Mouse (Mus musculus) limb, embryonic 14.5 days (tissue): ENCODE measurements at regions not wholly inside any gene's neighbourhood (a gene's known extent, or its start where the extent isn't known, plus 50 kb on each side); places are given as distances from the start of the nearest gene placed in this dataset.

Source experiments
- ATAC-seq: fragments of 200-750 bp; cut with Nextera tagmentation; 2 replicates; pipeline ENCODE4 v1.8.0; 2017; ENCODE audit warnings: low read depth, moderate number of reproducible peaks, moderate TSS enrichment; ENCODE audit not compliant: low FRiP score
- DNase-seq: peaks from one replicate; pipeline ENCODE4 v3.0.0-alpha.2; 2015; ENCODE audit warnings: low spot score
- H3K27ac ChIP-seq: fragments of 300-500 bp; sonication (generic); replicated peaks from 2 replicates; pipeline ENCODE4 v1.5.1; 2014; ENCODE audit warnings: low read depth, mild to moderate bottlenecking, low read length, moderate library complexity, mixed read lengths
- H3K27me3 ChIP-seq: fragments of 300-500 bp; sonication (generic); 2 replicates; pipeline ENCODE4 v1.6.1; 2014; ENCODE audit warnings: low read length, mixed read lengths; ENCODE audit not compliant: control insufficient read depth, insufficient read depth
- H3K36me3 ChIP-seq: fragments of 300-500 bp; sonication (generic); 2 replicates; pipeline ENCODE4 v1.6.1; 2014; ENCODE audit warnings: mild to moderate bottlenecking, low read length, moderate library complexity, mixed read lengths; ENCODE audit not compliant: control insufficient read depth, insufficient read depth
- H3K4me1 ChIP-seq: fragments of 300-500 bp; sonication (generic); 2 replicates; pipeline ENCODE4 v1.6.1; 2014; ENCODE audit warnings: antibody characterized with exemption, low read length, mixed read lengths; ENCODE audit not compliant: control insufficient read depth, insufficient read depth
- H3K4me2 ChIP-seq: fragments of 300-500 bp; sonication (generic); replicated peaks from 2 replicates; pipeline ENCODE4 v1.6.1; 2014; ENCODE audit warnings: low read depth, mild to moderate bottlenecking, low read length, moderate library complexity; ENCODE audit not compliant: severe bottlenecking
- H3K4me3 ChIP-seq: fragments of 300-500 bp; sonication (generic); replicated peaks from 2 replicates; pipeline ENCODE4 v1.5.1; 2014; ENCODE audit warnings: low read length
- H3K9ac ChIP-seq: fragments of 300-500 bp; sonication (generic); 2 replicates; pipeline ENCODE4 v1.6.1; 2014; ENCODE audit warnings: mild to moderate bottlenecking, low read depth, low read length, moderate library complexity; ENCODE audit not compliant: severe bottlenecking
- H3K9me3 ChIP-seq: fragments of 300-500 bp; sonication (generic); 2 replicates; pipeline ENCODE4 v1.6.1; 2016; ENCODE audit warnings: low read length; ENCODE audit not compliant: control insufficient read depth
- POLR2A ChIP-seq: fragments of 200-500 bp; IDR thresholded peaks from 2 replicates; pipeline ENCODE4 v1.8.0; 2012; ENCODE audit warnings: inconsistent platforms, mild to moderate bottlenecking, moderate library complexity, borderline replicate concordance; ENCODE audit not compliant: insufficient read depth, insufficient read length; ENCODE audit errors: extremely low read depth
- WGBS: fragments of 180-500 bp; shearing (Covaris S2); extraction: QIAGEN DNeasy Blood & Tissue Kit; methylation state at CpG from one replicate; pipeline ENCODE4 v1.1.7; 2014; 5-methylcytosine and 5-hydroxymethylcytosine counted together

GRCm38 (mm10) chr3:143156174-143156573, 274.4 kb upstream of the Pkn2 start:
- Histone ChIP-seq H3K4me2 (no peak overlapping the region), H3K27ac (no peak overlapping the region), H3K36me3 (no peaks in the 10 kb centered on the region), H3K4me1 (no peaks in the 10 kb centered on the region), H3K9me3 (no peaks in the 10 kb centered on the region), H3K9ac (no peak overlapping the region), H3K27me3 (no peaks in the 10 kb centered on the region), H3K4me3 (no peak overlapping the region)
- 38% methylated on average over 1 of the region's 1 CpGs for WGBS
- DNase-seq, result no peak
- TF ChIP-seq POLR2A, result no peak
- ATAC-seq, result no peak

GRCm38 (mm10) chr3:143155556-143155955, 273.8 kb upstream of the Pkn2 start:
- no peaks in the 10 kb centered on the region for H3K9me3 ChIP-seq
- H3K4me2 ChIP-seq, result no peak overlapping the region
- H3K9ac ChIP-seq, result no peak overlapping the region
- H3K4me1 ChIP-seq, result no peaks in the 10 kb centered on the region
- TF ChIP-seq POLR2A, result no peak
- DNase-seq (no peak), ATAC-seq (no peak)
- H3K27ac ChIP-seq, result no peak overlapping the region
- no peaks in the 10 kb centered on the region for H3K36me3 ChIP-seq
- H3K27me3 ChIP-seq, result no peaks in the 10 kb centered on the region
- H3K4me3 ChIP-seq, result no peak overlapping the region
- whole genome bisulfite sequencing, result 91% methylated on average over 1 of the region's 1 CpGs

DNA sequence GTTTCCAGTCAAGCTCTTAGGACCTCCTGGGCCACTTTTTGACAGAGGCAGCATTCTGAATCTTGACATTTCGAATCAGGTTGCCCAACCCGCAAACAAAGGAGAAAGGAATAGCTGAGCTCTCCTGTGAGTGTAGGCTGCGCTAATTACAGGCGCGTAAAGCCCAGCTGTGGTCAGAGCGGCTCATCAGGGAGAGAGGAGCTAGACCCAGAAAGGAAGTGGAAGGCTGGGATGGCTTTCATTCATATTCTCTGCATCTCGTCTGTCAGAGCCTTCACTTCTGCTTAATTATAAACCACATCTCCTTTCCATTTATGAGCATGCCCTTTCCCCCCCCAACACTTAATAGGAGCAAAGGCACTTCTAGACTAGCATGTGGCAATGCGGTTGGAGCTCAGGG, 265.7 kb upstream of the Pkn2 start:
- DNase-seq, result no peak
- H3K4me3 ChIP-seq, result no peak overlapping the region
- H3K4me2 ChIP-seq, result no peak overlapping the region
- no peak for TF ChIP-seq POLR2A
- no peaks in the 10 kb centered on the region for H3K9me3 ChIP-seq
- no peak for ATAC-seq
- WGBS, result 64% methylated on average over 8 of the region's 8 CpGs
- no peak overlapping the region for H3K27ac ChIP-seq
- no peaks in the 10 kb centered on the region for H3K4me1 ChIP-seq
- H3K36me3 ChIP-seq, result no peaks in the 10 kb centered on the region
- no peaks in the 10 kb centered on the region for H3K27me3 ChIP-seq
- H3K9ac ChIP-seq, result no peak overlapping the region

DNA sequence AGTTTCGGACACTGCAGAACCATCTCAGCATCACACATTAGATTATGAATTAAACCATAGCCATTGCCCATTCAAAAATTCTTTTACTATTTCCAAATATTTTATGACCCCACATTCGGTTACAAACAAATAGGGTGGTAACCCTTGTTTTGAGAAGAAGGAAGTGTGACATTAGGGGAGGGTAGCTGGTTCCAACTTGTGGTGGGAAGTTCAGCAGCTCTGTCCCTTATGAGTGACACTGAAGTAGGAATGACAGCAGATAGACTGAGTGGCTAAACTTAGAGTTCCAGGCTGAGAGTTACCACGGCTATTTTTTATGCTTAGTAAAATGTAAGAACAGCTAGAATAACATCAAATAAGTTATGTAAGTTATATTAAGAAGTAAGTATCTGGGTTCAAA, 257.1 kb upstream of the Pkn2 start:
- DNase-seq (no peak), ATAC-seq (no peak)
- Histone ChIP-seq H3K4me3 (no peak overlapping the region), H3K36me3 (no peaks in the 10 kb centered on the region), H3K27me3 (no peaks in the 10 kb centered on the region), H3K9ac (no peak overlapping the region), H3K4me1 (no peaks in the 10 kb centered on the region), H3K9me3 (no peaks in the 10 kb centered on the region), H3K27ac (no peak overlapping the region), H3K4me2 (no peak overlapping the region)
- no peak for TF ChIP-seq POLR2A
- WGBS, result 84% methylated on average over 3 of the region's 3 CpGs

DNA sequence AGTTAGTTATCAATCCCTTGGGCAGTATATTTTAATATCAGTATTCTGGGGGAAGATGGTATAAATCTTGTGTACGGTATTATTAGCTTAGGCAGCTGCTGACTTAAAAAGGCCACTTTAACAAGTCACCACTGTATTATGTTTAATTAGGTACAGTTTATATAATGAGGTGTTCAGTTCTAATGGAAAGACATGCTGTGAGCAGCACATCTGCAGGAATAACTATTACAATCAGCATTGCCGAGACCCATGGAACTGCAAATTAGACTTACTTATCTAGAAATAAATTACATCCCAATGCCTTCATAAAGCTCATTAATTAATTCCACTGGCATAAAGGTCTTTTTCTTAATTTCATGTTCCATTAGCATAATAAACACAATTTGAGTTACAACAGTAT, 252.7 kb upstream of the Pkn2 start:
- H3K9me3 ChIP-seq, result no peaks in the 10 kb centered on the region
- ATAC-seq (no peak), DNase-seq (no peak)
- no peak overlapping the region for H3K4me2 ChIP-seq
- no peak for TF ChIP-seq POLR2A
- no peak overlapping the region for H3K9ac ChIP-seq
- H3K27me3 ChIP-seq, result no peaks in the 10 kb centered on the region
- 41% methylated on average over 2 of the region's 2 CpGs for WGBS
- H3K27ac ChIP-seq, result no peak overlapping the region
- H3K4me3 ChIP-seq, result no peak overlapping the region
- H3K4me1 ChIP-seq, result no peaks in the 10 kb centered on the region
- no peaks in the 10 kb centered on the region for H3K36me3 ChIP-seq

- DNase-seq, result no peak
- H3K36me3 ChIP-seq, result no peaks in the 10 kb centered on the region
- H3K27me3 ChIP-seq, result no peaks in the 10 kb centered on the region; the same call in 1 of the 2 replicates
- H3K4me1 ChIP-seq, result peaks cover 8% of the 10 kb centered on the region
- H3K4me3 ChIP-seq, result no peak overlapping the region
- no peak overlapping the region for H3K9ac ChIP-seq
- WGBS, result 45% methylated on average over 13 of the region's 13 CpGs
- no peak overlapping the region for H3K4me2 ChIP-seq
- no peak for TF ChIP-seq POLR2A
- H3K9me3 ChIP-seq, result no peaks in the 10 kb centered on the region
- peak; percentile 46; the same call in 1 of the 2 replicates for ATAC-seq
- no peak overlapping the region for H3K27ac ChIP-seq
Measured at GRCm38 (mm10) chr3:143107733-143108291, 226.0 kb upstream of the Pkn2 start.
